Mouse (Mus musculus): ENCODE results near the gene Mras.

- TF ChIP-seq CTCF (IDR thresholded peaks at IDR 0.05): no peak
- TF ChIP-seq EP300 (IDR thresholded peaks at IDR 0.05): no peak
Observed at GRCm38 (mm10) chr9:99409280-99409679, 27.9 kb downstream of the Mras start.
